Mouse (Mus musculus) ES-E14 (cell line): ENCODE measurements around the gene Reep1. TPM values are rescaled to one million over a fixed set of nuclear protein-coding genes. Genes with fewer than 3 reads are reported as not detected.

Source experiments
- DNase-seq: peaks from one replicate; pipeline ENCODE4 v3.0.0-alpha.2; 2013; ENCODE audit warnings: low read depth, low spot score
- H3K27ac ChIP-seq: 2 replicates; pipeline ENCODE4 v1.5.1; 2012; ENCODE audit warnings: low read depth, mild to moderate bottlenecking, low read length, moderate library complexity, mixed read lengths; ENCODE audit not compliant: poor library complexity, insufficient read depth, severe bottlenecking
- H3K36me3 ChIP-seq: 2 replicates; pipeline ENCODE4 v1.6.1; 2012; ENCODE audit warnings: mild to moderate bottlenecking, low read length, moderate library complexity, mixed read lengths; ENCODE audit not compliant: control insufficient read depth, poor library complexity, insufficient read depth, severe bottlenecking
- H3K4me1 ChIP-seq, 2 experiments: fragments of 150-350 bp in 1 of 2; sonication (generic) in 1 of 2; 2 replicates each; pipeline ENCODE4 v1.6.1; 2012; ENCODE audit warnings: low read length in 2 of 2, mild to moderate bottlenecking in 1 of 2, mixed read lengths in 1 of 2; ENCODE audit not compliant: control insufficient read depth in 2 of 2, insufficient read depth in 2 of 2, poor library complexity in 1 of 2
- H3K4me3 ChIP-seq, 2 experiments: fragments of 150-350 bp in 1 of 2; sonication (generic) in 1 of 2; 2 replicates each; pipeline ENCODE4 v1.5.1; 2012; ENCODE audit warnings: low read length in 2 of 2, low read depth in 1 of 2, mild to moderate bottlenecking in 1 of 2, mixed read lengths in 1 of 2; ENCODE audit not compliant: insufficient read depth in 1 of 2, poor library complexity in 1 of 2, severe bottlenecking in 1 of 2
- H3K9ac ChIP-seq: 2 replicates; pipeline ENCODE4 v1.6.1; 2012; ENCODE audit warnings: low read depth, mild to moderate bottlenecking, low read length, mixed read lengths; ENCODE audit not compliant: poor library complexity, insufficient read depth, severe bottlenecking
- H3K9me3 ChIP-seq: fragments of 150-350 bp; sonication (generic); 2 replicates; pipeline ENCODE4 v1.6.1; 2012; ENCODE audit warnings: low read depth, mild to moderate bottlenecking, low read length; ENCODE audit not compliant: control insufficient read depth, insufficient read depth
- CHD2 ChIP-seq: IDR thresholded peaks from 2 replicates; pipeline ENCODE4 v1.6.1; 2014; ENCODE audit warnings: mild to moderate bottlenecking, low read depth, low read length, inconsistent platforms
- HCFC1 ChIP-seq: IDR thresholded peaks from 2 replicates; pipeline ENCODE4 v1.6.1; 2012; ENCODE audit warnings: low read length, inconsistent platforms, borderline replicate concordance; ENCODE audit not compliant: insufficient read depth
- MAFK ChIP-seq: IDR thresholded peaks from 2 replicates; pipeline ENCODE4 v1.6.1; 2014; ENCODE audit warnings: mild to moderate bottlenecking, low read depth, low read length, inconsistent platforms; ENCODE audit not compliant: insufficient read depth
- ZC3H11A ChIP-seq: IDR thresholded peaks from 2 replicates; pipeline ENCODE4 v1.6.1; 2012; ENCODE audit warnings: low read depth, mild to moderate bottlenecking, inconsistent platforms, low read length, borderline replicate concordance
- ZNF384 ChIP-seq: IDR thresholded peaks from 2 replicates; pipeline ENCODE4 v1.6.1; 2012; ENCODE audit warnings: low read depth, low read length, inconsistent platforms
- in situ Hi-C, 2 experiments: fragments of 600-800 bp; cut with MboI; formaldehyde crosslinking; loops; one replicate each; pipeline ENCODE4 v1.15.1; 2025; ENCODE audit warnings: low sequenced_read_pairs in 2 of 2, inconsistent platforms in 1 of 2; ENCODE audit not compliant: unreplicated experiment in 2 of 2
- total RNA-seq: library from RNA; depleted of rRNA; stranded (reverse); fragments of 300-350 nt; gene quantifications from 2 replicates; pipeline ENCODE4 v1.2.3, GENCODE M21; 2012

Gene Reep1
- total RNA-seq, 1 experiment, result 8.9 TPM

- H3K27ac ChIP-seq, result no peak overlapping the region
- no peak for TF ChIP-seq MAFK
- TF ChIP-seq ZC3H11A, result no peak
- TF ChIP-seq CHD2, result no peak
- no peak for TF ChIP-seq HCFC1
- TF ChIP-seq ZNF384, result no peak
- no peaks in the 10 kb centered on the region for H3K36me3 ChIP-seq
- DNase-seq, result no peak
- no peaks in the 10 kb centered on the region for H3K4me1 ChIP-seq
- no peaks in the 10 kb centered on the region for H3K9me3 ChIP-seq
- in situ Hi-C loops, result no loop called here
- no peak overlapping the region for H3K9ac ChIP-seq
- no peak overlapping the region for H3K4me3 ChIP-seq
Measured at GRCm38 (mm10) chr6:71745482-71746234, 38.3 kb downstream of the Reep1 start.

GRCm38 (mm10) chr6:71746246-71746645 lies 38.9 kb downstream of the Reep1 start:
- H3K4me3 ChIP-seq, result no peak overlapping the region
- DNase-seq, result no peak
- no peak for TF ChIP-seq HCFC1
- TF ChIP-seq ZNF384, result no peak
- no peak for TF ChIP-seq ZC3H11A
- no peak for TF ChIP-seq CHD2
- no peak for TF ChIP-seq MAFK
- H3K9me3 ChIP-seq, result no peaks in the 10 kb centered on the region
- in situ Hi-C loops, result no loop called here
- no peaks in the 10 kb centered on the region for H3K4me1 ChIP-seq
- H3K9ac ChIP-seq, result no peak overlapping the region
- H3K27ac ChIP-seq, result no peak overlapping the region
- no peaks in the 10 kb centered on the region for H3K36me3 ChIP-seq

- Histone ChIP-seq H3K4me1 (no peaks in the 10 kb centered on the region), H3K9ac (no peak overlapping the region), H3K4me3 (no peak overlapping the region), H3K9me3 (no peaks in the 10 kb centered on the region), H3K36me3 (no peaks in the 10 kb centered on the region), H3K27ac (no peak overlapping the region)
- in situ Hi-C loops, result no loop called here
- TF ChIP-seq MAFK, result no peak
- no peak for TF ChIP-seq ZNF384
- no peak for DNase-seq
Measured at GRCm38 (mm10) chr6:71746846-71747245, 39.5 kb downstream of the Reep1 start.

GRCm38 (mm10) chr6:71751602-71752001 lies 44.2 kb downstream of the Reep1 start:
- Histone ChIP-seq H3K9ac (no peak overlapping the region), H3K9me3 (no peaks in the 10 kb centered on the region), H3K4me3 (no peak overlapping the region), H3K4me1 (peaks cover 2 to 5% of the 10 kb centered on the region in 2 experiments; a peak in 1 of 4 replicates), H3K36me3 (no peaks in the 10 kb centered on the region), H3K27ac (no peak overlapping the region)
- DNase-seq, result no peak
- in situ Hi-C loops, result no loop called here
- no peak for TF ChIP-seq ZC3H11A
- TF ChIP-seq MAFK, result no peak
- no peak for TF ChIP-seq HCFC1
- no peak for TF ChIP-seq ZNF384
- no peak for TF ChIP-seq CHD2
